Mouse (Mus musculus): ENCODE data around the gene Qrfp. TPM values are rescaled to one million over a fixed set of nuclear protein-coding genes. Genes with fewer than 3 reads are reported as not detected.

Qrfp gene
- polyA plus RNA-seq (2015; fragmentation: Nextera tagmentation; extraction: Ambion mirVana), result 0.14 and 0.18 TPM in 2 replicates

- peaks cover 53% of the 10 kb centered on the region for H3K4me1 ChIP-seq (ENCODE audit: control insufficient read depth, insufficient read depth, low read length)
- 38% methylated on average over 9 of the region's 12 CpGs for WGBS
- peak within 1 kb of the TSS; percentile 27; the same call in 1 of the 2 replicates for H3K9ac ChIP-seq (ENCODE audit: low read depth, low read length)
- H3K27ac ChIP-seq (ENCODE audit: low read length), result peak within 1 kb of the TSS; percentile 44; the same call in 1 of the 2 replicates
- H3K9me3 ChIP-seq (replicated peaks; ENCODE audit: control insufficient read depth, low read length, poor library complexity, severe bottlenecking), result no peaks in the 10 kb centered on the region
- no peak for ATAC-seq
- H3K27me3 ChIP-seq (ENCODE audit: control insufficient read depth, insufficient read depth, low read depth, low read length), result no peaks in the 10 kb centered on the region
- H3K36me3 ChIP-seq (ENCODE audit: control insufficient read depth, insufficient read depth, low read length), result no peaks in the 10 kb centered on the region
- H3K4me2 ChIP-seq (ENCODE audit: low read length), result no peak within 1 kb of the TSS
- no peak within 1 kb of the TSS for H3K4me3 ChIP-seq (ENCODE audit: low read depth, low read length)
Observed at GRCm38 (mm10) chr2:31810444-31810843, at the start of gene Qrfp. Gene Qrfp (minus strand): TSS chr2:31810580.

GRCm38 (mm10) chr2:31858500-31858899 is 48.1 kb upstream of the Qrfp start:
- no peak overlapping the region for H3K9ac ChIP-seq (ENCODE audit: low read depth, low read length)
- H3K9me3 ChIP-seq (replicated peaks; ENCODE audit: control insufficient read depth, low read length, poor library complexity, severe bottlenecking), result no peaks in the 10 kb centered on the region
- H3K27ac ChIP-seq (ENCODE audit: low read length), result peak overlapping the region; percentile 34
- H3K27me3 ChIP-seq (ENCODE audit: control insufficient read depth, insufficient read depth, low read depth, low read length), result no peaks in the 10 kb centered on the region
- no peak overlapping the region for H3K4me2 ChIP-seq (ENCODE audit: low read length)
- H3K36me3 ChIP-seq (ENCODE audit: control insufficient read depth, insufficient read depth, low read length), result no peaks in the 10 kb centered on the region
- peaks cover 14% of the 10 kb centered on the region for H3K4me1 ChIP-seq (ENCODE audit: control insufficient read depth, insufficient read depth, low read length)
- ATAC-seq, result peak; percentile 25; the same call in 1 of the 2 replicates
- WGBS, result 8% methylated on average over 12 of the region's 12 CpGs
- H3K4me3 ChIP-seq (ENCODE audit: low read depth, low read length), result no peak overlapping the region

GRCm38 (mm10) chr2:31857180-31857579 is 46.8 kb upstream of the Qrfp start:
- no peaks in the 10 kb centered on the region for H3K36me3 ChIP-seq (ENCODE audit: control insufficient read depth, insufficient read depth, low read length)
- H3K4me2 ChIP-seq (ENCODE audit: low read length), result no peak overlapping the region
- no peak for ATAC-seq
- H3K9ac ChIP-seq (ENCODE audit: low read depth, low read length), result no peak overlapping the region
- H3K4me3 ChIP-seq (ENCODE audit: low read depth, low read length), result no peak overlapping the region
- H3K4me1 ChIP-seq (ENCODE audit: control insufficient read depth, insufficient read depth, low read length), result peaks cover 14% of the 10 kb centered on the region
- H3K9me3 ChIP-seq (replicated peaks; ENCODE audit: control insufficient read depth, low read length, poor library complexity, severe bottlenecking), result no peaks in the 10 kb centered on the region
- 52% methylated on average over 6 of the region's 6 CpGs for WGBS
- H3K27me3 ChIP-seq (ENCODE audit: control insufficient read depth, insufficient read depth, low read depth, low read length), result no peaks in the 10 kb centered on the region
- no peak overlapping the region for H3K27ac ChIP-seq (ENCODE audit: low read length)

GRCm38 (mm10) chr2:31855991-31856390 is 45.6 kb upstream of the Qrfp start:
- no peaks in the 10 kb centered on the region for H3K36me3 ChIP-seq (ENCODE audit: control insufficient read depth, insufficient read depth, low read length)
- no peaks in the 10 kb centered on the region for H3K9me3 ChIP-seq (replicated peaks; ENCODE audit: control insufficient read depth, low read length, poor library complexity, severe bottlenecking)
- WGBS, result 75% methylated on average over 8 of the region's 8 CpGs
- no peak overlapping the region for H3K9ac ChIP-seq (ENCODE audit: low read depth, low read length)
- peaks cover 3% of the 10 kb centered on the region; the same call in 1 of the 2 replicates for H3K27me3 ChIP-seq (ENCODE audit: control insufficient read depth, insufficient read depth, low read depth, low read length)
- ATAC-seq, result no peak
- H3K4me3 ChIP-seq (ENCODE audit: low read depth, low read length), result no peak overlapping the region
- H3K27ac ChIP-seq (ENCODE audit: low read length), result no peak overlapping the region
- H3K4me2 ChIP-seq (ENCODE audit: low read length), result no peak overlapping the region
- H3K4me1 ChIP-seq (ENCODE audit: control insufficient read depth, insufficient read depth, low read length), result peaks cover 14% of the 10 kb centered on the region

GRCm38 (mm10) chr2:31850141-31850540 is 39.8 kb upstream of the Qrfp start:
- 42% methylated on average over 12 of the region's 12 CpGs for WGBS
- no peak for ATAC-seq
- H3K27ac ChIP-seq (ENCODE audit: low read length), result no peak overlapping the region

GRCm38 (mm10) chr2:31847908-31848307 is 37.5 kb upstream of the Qrfp start:
- Histone ChIP-seq H3K36me3 (ENCODE audit: control insufficient read depth, insufficient read depth, low read length) (no peaks in the 10 kb centered on the region), H3K4me2 (ENCODE audit: low read length) (no peak overlapping the region), H3K4me3 (ENCODE audit: low read depth, low read length) (no peak overlapping the region), H3K27me3 (ENCODE audit: control insufficient read depth, insufficient read depth, low read depth, low read length) (peaks cover 18% of the 10 kb centered on the region), H3K27ac (ENCODE audit: low read length) (no peak overlapping the region), H3K4me1 (ENCODE audit: control insufficient read depth, insufficient read depth, low read length) (peaks cover 16% of the 10 kb centered on the region; the same call in 1 of the 2 replicates), H3K9me3 (replicated peaks; ENCODE audit: control insufficient read depth, low read length, poor library complexity, severe bottlenecking) (no peaks in the 10 kb centered on the region), H3K9ac (ENCODE audit: low read depth, low read length) (no peak overlapping the region)
- WGBS, result 22% methylated on average over 6 of the region's 6 CpGs
- ATAC-seq, result no peak

More at GRCm38 (mm10) chr2:31850141-31850540, 39.8 kb upstream of the Qrfp start:
- peaks cover 16% of the 10 kb centered on the region; the same call in 1 of the 2 replicates for H3K4me1 ChIP-seq (ENCODE audit: control insufficient read depth, insufficient read depth, low read length)
- no peaks in the 10 kb centered on the region for H3K36me3 ChIP-seq (ENCODE audit: control insufficient read depth, insufficient read depth, low read length)
- H3K4me3 ChIP-seq (ENCODE audit: low read depth, low read length), result no peak overlapping the region
- H3K9ac ChIP-seq (ENCODE audit: low read depth, low read length), result no peak overlapping the region
- no peak overlapping the region for H3K4me2 ChIP-seq (ENCODE audit: low read length)
- peaks cover 5% of the 10 kb centered on the region for H3K27me3 ChIP-seq (ENCODE audit: control insufficient read depth, insufficient read depth, low read depth, low read length)
- H3K9me3 ChIP-seq (replicated peaks; ENCODE audit: control insufficient read depth, low read length, poor library complexity, severe bottlenecking), result no peaks in the 10 kb centered on the region

GRCm38 (mm10) chr2:31846692-31847660 is 36.6 kb upstream of the Qrfp start:
- H3K4me1 ChIP-seq (ENCODE audit: control insufficient read depth, insufficient read depth, low read length), result peaks cover 16% of the 10 kb centered on the region; the same call in 1 of the 2 replicates
- H3K4me3 ChIP-seq (ENCODE audit: low read depth, low read length), result peak overlapping the region; percentile 61
- no peak for ATAC-seq
- H3K4me2 ChIP-seq (ENCODE audit: low read length), result peak overlapping the region; percentile 96
- peak overlapping the region; percentile 76 for H3K9ac ChIP-seq (ENCODE audit: low read depth, low read length)
- 3% methylated on average over 35 of the region's 35 CpGs for WGBS
- H3K36me3 ChIP-seq (ENCODE audit: control insufficient read depth, insufficient read depth, low read length), result no peaks in the 10 kb centered on the region
- no peak overlapping the region; the same call in 1 of the 2 replicates for H3K27ac ChIP-seq (ENCODE audit: low read length)
- peaks cover 18% of the 10 kb centered on the region for H3K27me3 ChIP-seq (ENCODE audit: control insufficient read depth, insufficient read depth, low read depth, low read length)
- no peaks in the 10 kb centered on the region for H3K9me3 ChIP-seq (replicated peaks; ENCODE audit: control insufficient read depth, low read length, poor library complexity, severe bottlenecking)

GRCm38 (mm10) chr2:31845896-31846691 is 35.7 kb upstream of the Qrfp start, which contains the start of gene Fibcd1:
Gene Fibcd1 (minus strand): TSS chr2:31846005.
- no peaks in the 10 kb centered on the region for H3K9me3 ChIP-seq (replicated peaks; ENCODE audit: control insufficient read depth, low read length, poor library complexity, severe bottlenecking)
- peak within 1 kb of the TSS; percentile 33; the same call in 1 of the 2 replicates for H3K27ac ChIP-seq (ENCODE audit: low read length)
- H3K4me2 ChIP-seq (ENCODE audit: low read length), result peak within 1 kb of the TSS; percentile 96
- WGBS, result under 1% methylated on average over 67 of the region's 88 CpGs
- peak within 1 kb of the TSS; percentile 76 for H3K9ac ChIP-seq (ENCODE audit: low read depth, low read length)
- peaks cover 16% of the 10 kb centered on the region; the same call in 1 of the 2 replicates for H3K4me1 ChIP-seq (ENCODE audit: control insufficient read depth, insufficient read depth, low read length)
- ATAC-seq, result peak; percentile 40
- no peaks in the 10 kb centered on the region for H3K36me3 ChIP-seq (ENCODE audit: control insufficient read depth, insufficient read depth, low read length)
- peaks cover 15% of the 10 kb centered on the region for H3K27me3 ChIP-seq (ENCODE audit: control insufficient read depth, insufficient read depth, low read depth, low read length)
- H3K4me3 ChIP-seq (ENCODE audit: low read depth, low read length), result peak within 1 kb of the TSS; percentile 61

Measured in midbrain, embryonic 16.5 days (tissue).